Mouse (Mus musculus) urinary bladder, postnatal 0 days (tissue): ENCODE data around the gene Golga7b. TPM values are rescaled to one million over a fixed set of nuclear protein-coding genes. Genes with fewer than 3 reads are reported as not detected.

Experiments used
- microRNA-seq: library from miRNA; unstranded; fragments of <30 nt; microRNA quantifications from one replicate; pipeline ENCODE4, GENCODE M21; 2016
- polyA plus RNA-seq: library from polyadenylated mRNA; unstranded; fragments of >200 nt; fragmentation: Nextera tagmentation; extraction: Ambion mirVana; gene quantifications from 2 replicates; pipeline ENCODE4 v1.2.1, GENCODE M21; 2015

Gene Golga7b
- polyA plus RNA-seq = 0.04 TPM in 1 of 2 replicates, not detected in the other

DNA sequence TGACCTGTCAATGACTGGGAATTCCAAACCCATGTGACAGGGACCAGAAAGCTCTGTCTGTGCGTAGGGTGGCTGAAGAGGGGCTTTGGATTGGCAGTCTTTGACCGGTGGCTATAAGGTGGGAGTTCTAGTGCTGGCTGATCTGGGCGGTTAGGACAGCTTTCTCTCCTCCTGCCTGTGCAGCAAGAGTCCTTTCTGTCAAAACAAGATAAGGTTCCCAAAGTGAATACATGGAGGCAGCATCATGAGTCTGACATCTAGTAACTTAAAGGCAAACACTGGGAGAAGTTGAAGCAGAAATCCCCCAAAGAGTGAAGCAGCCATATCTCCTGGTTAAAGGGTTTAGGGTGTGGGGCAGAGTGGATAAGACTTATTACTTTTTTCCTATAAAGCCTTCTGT, at the start of gene Golga7b:
Golga7b (plus strand) TSS at position 56 of the 400 bp plus-strand sequence.

GRCm38 (mm10) chr19:42201696-42202381, 45.5 kb upstream of the Golga7b start, which contains the start of gene Sfrp5:
Sfrp5 (minus strand) TSS chr19:42202252.

Small RNA genes lying within 50 kb of the gene (microRNA-seq; reads per million reads assigned to microRNA genes)
- gene Gm26339 = not detected
- gene Mir3085 = not detected

Other genes starting within 250 kb of the Golga7b start
- not detected in 2 replicates for gene Ankrd2, start 211.6 kb upstream of the Golga7b start, polyA plus RNA-seq
- gene Hoga1, start 202.0 kb upstream of the Golga7b start, polyA plus RNA-seq = 1.7 and 1.8 TPM in 2 replicates
- gene 4933411K16Rik, start 195.3 kb upstream of the Golga7b start, polyA plus RNA-seq = not detected in 2 replicates
- gene Morn4, start 161.2 kb upstream of the Golga7b start, polyA plus RNA-seq = 6.0 and 6.1 TPM in 2 replicates
- gene Pi4k2a, start 157.1 kb upstream of the Golga7b start, polyA plus RNA-seq = 20.0 and 20.7 TPM in 2 replicates
- 48.0 and 50.8 TPM in 2 replicates for gene Avpi1, start 118.5 kb upstream of the Golga7b start, polyA plus RNA-seq
- gene Marveld1, start 100.2 kb upstream of the Golga7b start, polyA plus RNA-seq = 25.2 and 25.9 TPM in 2 replicates
- gene Zfyve27, start 83.6 kb upstream of the Golga7b start, polyA plus RNA-seq = 13.7 and 17.0 TPM in 2 replicates
- 0.22 and 0.28 TPM in 2 replicates for gene Sfrp5, start 45.3 kb upstream of the Golga7b start, polyA plus RNA-seq
- 0.07 and 0.23 TPM in 2 replicates for gene Crtac1, start 184.2 kb downstream of the Golga7b start, polyA plus RNA-seq